Mouse (Mus musculus): ENCODE results near the gene Bdkrb2.

GRCm38 (mm10) chr12:105523737-105524136, 39.3 kb upstream of the Bdkrb2 start:
- TF ChIP-seq CTCF (IDR thresholded peaks at IDR 0.05; ENCODE audit: low read depth) (no peak), EP300 (IDR thresholded peaks at IDR 0.05; ENCODE audit: low read depth) (no peak)

Measured in liver, postnatal 0 days (tissue).